Mouse (Mus musculus) heart, embryonic 12.5 days (tissue): Measurements from ENCODE around the gene Ppp5c. TPM values are rescaled to one million over a fixed set of nuclear protein-coding genes. Genes with fewer than 3 reads are reported as not detected.

Source experiments
- ATAC-seq: fragments of 200-750 bp; cut with Nextera tagmentation; 2 replicates; pipeline ENCODE4 v1.8.0; 2017; ENCODE audit warnings: moderate TSS enrichment, moderate library complexity; ENCODE audit not compliant: insufficient number of reproducible peaks, low FRiP score
- H3K27ac ChIP-seq: fragments of 300-500 bp; sonication (generic); 2 replicates; pipeline ENCODE4 v1.5.1; 2016; ENCODE audit warnings: mild to moderate bottlenecking, moderate library complexity; ENCODE audit not compliant: poor library complexity, severe bottlenecking
- H3K27me3 ChIP-seq: fragments of 300-500 bp; sonication (generic); replicated peaks from 2 replicates; pipeline ENCODE4 v1.6.1; 2016; ENCODE audit warnings: mild to moderate bottlenecking, moderate library complexity
- H3K36me3 ChIP-seq: fragments of 300-500 bp; sonication (generic); 2 replicates; pipeline ENCODE4 v1.6.1; 2016; ENCODE audit warnings: mild to moderate bottlenecking, moderate library complexity
- H3K4me1 ChIP-seq: fragments of 300-500 bp; sonication (generic); replicated peaks from 2 replicates; pipeline ENCODE4 v1.6.1; 2016; ENCODE audit warnings: mild to moderate bottlenecking
- H3K4me2 ChIP-seq: fragments of 300-500 bp; sonication (generic); 2 replicates; pipeline ENCODE4 v1.6.1; 2016; ENCODE audit warnings: mild to moderate bottlenecking, moderate library complexity
- H3K4me3 ChIP-seq: fragments of 300-500 bp; sonication (generic); 2 replicates; pipeline ENCODE4 v1.5.1; 2016; ENCODE audit warnings: mild to moderate bottlenecking
- H3K9ac ChIP-seq: fragments of 300-500 bp; sonication (generic); 2 replicates; pipeline ENCODE4 v1.6.1; 2016; ENCODE audit warnings: mild to moderate bottlenecking, moderate library complexity
- H3K9me3 ChIP-seq: fragments of 300-500 bp; sonication (generic); replicated peaks from 2 replicates; pipeline ENCODE4 v1.6.1; 2016; ENCODE audit warnings: mild to moderate bottlenecking, moderate library complexity
- WGBS: fragments of 180-500 bp; shearing (Covaris S2); methylation state at CpG from one replicate; pipeline ENCODE4 v1.1.7; 2016; 5-methylcytosine and 5-hydroxymethylcytosine counted together
- polyA plus RNA-seq: library from polyadenylated mRNA; unstranded; fragments of >200 nt; fragmentation: Nextera tagmentation; extraction: Ambion mirVana; gene quantifications from 2 replicates; pipeline ENCODE4 v1.2.1, GENCODE M21; 2016

Gene Ppp5c
- polyA plus RNA-seq, 1 experiment from 2014 or later, result 91.9 TPM

GRCm38 (mm10) chr7:16974018-16974417, 53.7 kb downstream of the Ppp5c start:
- no peak overlapping the region for H3K4me2 ChIP-seq
- 0 out of 2 replicates have a peak, but pooled peaks have one; percentile 54 for ATAC-seq
- 30% methylated on average over 6 of the region's 6 CpGs for WGBS
- H3K9me3 ChIP-seq, result peaks cover 12% of the 10 kb centered on the region
- H3K36me3 ChIP-seq, result no peaks in the 10 kb centered on the region
- H3K27me3 ChIP-seq, result no peaks in the 10 kb centered on the region
- H3K9ac ChIP-seq, result no peak overlapping the region
- peak overlapping the region; percentile 34; the same call in 1 of the 2 replicates for H3K27ac ChIP-seq
- peaks cover 13% of the 10 kb centered on the region for H3K4me1 ChIP-seq
- H3K4me3 ChIP-seq, result no peak overlapping the region

GRCm38 (mm10) chr7:16971160-16971559, 56.6 kb downstream of the Ppp5c start:
- H3K4me3 ChIP-seq, result no peak overlapping the region
- 80% methylated on average over 3 of the region's 3 CpGs for WGBS
- H3K27ac ChIP-seq, result peak overlapping the region; percentile 28
- no peak for ATAC-seq
- no peak overlapping the region for H3K4me2 ChIP-seq
- peaks cover 12% of the 10 kb centered on the region for H3K9me3 ChIP-seq
- H3K4me1 ChIP-seq, result peaks cover 9% of the 10 kb centered on the region
- no peaks in the 10 kb centered on the region for H3K36me3 ChIP-seq
- no peak overlapping the region for H3K9ac ChIP-seq
- no peaks in the 10 kb centered on the region for H3K27me3 ChIP-seq

GRCm38 (mm10) chr7:16968414-16968813, 59.3 kb downstream of the Ppp5c start:
- ATAC-seq, result no peak
- Histone ChIP-seq H3K9me3 (peaks cover 12% of the 10 kb centered on the region), H3K4me1 (no peaks in the 10 kb centered on the region; the same call in 1 of the 2 replicates), H3K4me3 (no peak overlapping the region), H3K27me3 (no peaks in the 10 kb centered on the region), H3K9ac (no peak overlapping the region), H3K27ac (no peak overlapping the region), H3K36me3 (no peaks in the 10 kb centered on the region), H3K4me2 (no peak overlapping the region)
- WGBS, result 79% methylated on average over 6 of the region's 6 CpGs

- no peak for ATAC-seq
- Histone ChIP-seq H3K4me2 (no peak overlapping the region), H3K27me3 (peaks cover 29% of the 10 kb centered on the region), H3K4me1 (0 out of 2 replicates have a peak, but pooled peaks cover 5% of the 10 kb centered on the region), H3K27ac (no peak overlapping the region), H3K9me3 (no peaks in the 10 kb centered on the region), H3K4me3 (no peak overlapping the region), H3K36me3 (no peaks in the 10 kb centered on the region), H3K9ac (no peak overlapping the region)
- 73% methylated on average over 5 of the region's 5 CpGs for WGBS
These were observed 66.0 kb downstream of the Ppp5c start for GRCm38 (mm10) chr7:16961678-16962077.

GRCm38 (mm10) chr7:16959539-16960187, 68.1 kb downstream of the Ppp5c start, which contains the start of gene Pnmal1:
TSS of gene Pnmal1 (plus strand) at chr7:16959679.
- Histone ChIP-seq H3K4me2 (peak within 1 kb of the TSS; percentile 8; the same call in 1 of the 2 replicates), H3K4me1 (0 out of 2 replicates have a peak, but pooled peaks cover 5% of the 10 kb centered on the region), H3K4me3 (no peak within 1 kb of the TSS), H3K27ac (no peak within 1 kb of the TSS), H3K27me3 (peaks cover 29% of the 10 kb centered on the region), H3K36me3 (no peaks in the 10 kb centered on the region), H3K9ac (no peak within 1 kb of the TSS), H3K9me3 (no peaks in the 10 kb centered on the region)
- 24% methylated on average over 17 of the region's 17 CpGs for WGBS
- no peak; the same call in 1 of the 2 replicates for ATAC-seq

- ATAC-seq, result no peak
- Histone ChIP-seq H3K4me1 (0 out of 2 replicates have a peak, but pooled peaks cover 5% of the 10 kb centered on the region), H3K4me3 (no peak overlapping the region), H3K4me2 (no peak overlapping the region), H3K9ac (no peak overlapping the region), H3K9me3 (no peaks in the 10 kb centered on the region), H3K27ac (no peak overlapping the region), H3K27me3 (peaks cover 25% of the 10 kb centered on the region), H3K36me3 (no peaks in the 10 kb centered on the region)
- WGBS, result 70% methylated on average over 15 of the region's 15 CpGs
These were observed 71.1 kb downstream of the Ppp5c start for GRCm38 (mm10) chr7:16956410-16957265.

- H3K9me3 ChIP-seq, result no peaks in the 10 kb centered on the region
- no peak overlapping the region for H3K27ac ChIP-seq
- H3K36me3 ChIP-seq, result no peaks in the 10 kb centered on the region
- peaks cover 16% of the 10 kb centered on the region for H3K27me3 ChIP-seq
- no peak overlapping the region for H3K4me3 ChIP-seq
- no peak overlapping the region for H3K4me2 ChIP-seq
- ATAC-seq, result no peak
- 53% methylated on average over 4 of the region's 4 CpGs for WGBS
- H3K4me1 ChIP-seq, result 0 out of 2 replicates have a peak, but pooled peaks cover 5% of the 10 kb centered on the region
- no peak overlapping the region for H3K9ac ChIP-seq
These were observed 72.0 kb downstream of the Ppp5c start for GRCm38 (mm10) chr7:16955712-16956111.

Other genes with a start within 250 kb of the Ppp5c start
- 50.8 and 52.0 TPM in 2 replicates for gene Slc1a5, start 246.6 kb downstream of the Ppp5c start, polyA plus RNA-seq
- gene Strn4, start 212.0 kb downstream of the Ppp5c start, polyA plus RNA-seq, result 97.4 and 103 TPM in 2 replicates
- 37.6 and 37.8 TPM in 2 replicates for gene Fkrp, start 211.2 kb downstream of the Ppp5c start, polyA plus RNA-seq
- gene Prkd2, start 185.0 kb downstream of the Ppp5c start, polyA plus RNA-seq, result 10.8 and 11.8 TPM in 2 replicates
- 14.3 and 15.2 TPM in 2 replicates for gene Dact3, start 152.6 kb downstream of the Ppp5c start, polyA plus RNA-seq
- gene Gng8, start 136.1 kb downstream of the Ppp5c start, polyA plus RNA-seq, result 2.3 and 4.3 TPM in 2 replicates
- 0.28 and 0.34 TPM in 2 replicates for gene Ptgir, start 121.4 kb downstream of the Ppp5c start, polyA plus RNA-seq
- gene Calm3, start 103.8 kb downstream of the Ppp5c start, polyA plus RNA-seq, result 83.6 and 95.0 TPM in 2 replicates
- 3.5 and 4.2 TPM in 2 replicates for gene Pnmal2, start 83.2 kb downstream of the Ppp5c start, polyA plus RNA-seq
- 0.14 and 0.28 TPM in 2 replicates for gene Pnmal1, start 68.2 kb downstream of the Ppp5c start, polyA plus RNA-seq
- 0.14 and 0.15 TPM in 2 replicates for gene Gm42372, start 44.8 kb downstream of the Ppp5c start, polyA plus RNA-seq
- 19.6 and 29.4 TPM in 2 replicates for gene Ccdc8, start 35.2 kb downstream of the Ppp5c start, polyA plus RNA-seq
- 36.8 and 38.2 TPM in 2 replicates for gene Hif3a, start 34.5 kb upstream of the Ppp5c start, polyA plus RNA-seq
- 0.06 and 0.14 TPM in 2 replicates for gene Psg16, start 46.1 kb upstream of the Ppp5c start, polyA plus RNA-seq
- gene Ceacam3, start 122.4 kb upstream of the Ppp5c start, polyA plus RNA-seq, result not detected in 2 replicates
- gene Psg29, start 175.6 kb upstream of the Ppp5c start, polyA plus RNA-seq, result not detected in 2 replicates